Mouse (Mus musculus) liver, postnatal 0 days (tissue): ENCODE data around the gene Ttll6.
A peak's percentile ranks its signal among the peaks of the same experiment; 100 is the strongest.
"Not testable (repeated sequence)": the region's sequence is repeated elsewhere in the genome, so short reads cannot be mapped to it uniquely, and the experiment has no call there.

ENCODE experiments used
- CTCF ChIP-seq: sonication (generic); IDR thresholded peaks from 2 replicates; pipeline ENCODE4 v1.5.1; 2016; ENCODE audit warnings: antibody characterized with exemption, low read depth
- EP300 ChIP-seq: IDR thresholded peaks from 2 replicates; pipeline ENCODE4 v1.6.1; 2016; ENCODE audit warnings: antibody characterized with exemption, low read depth, mild to moderate bottlenecking

GRCm38 (mm10) chr11:96110950-96111349 lies 22.6 kb upstream of the Ttll6 start:
- TF ChIP-seq CTCF, result peak; percentile 32
- not testable (repeated sequence) for TF ChIP-seq EP300
